Mouse (Mus musculus): ENCODE data around the gene Olfr418. TPM values are rescaled to one million over a fixed set of nuclear protein-coding genes. Genes with fewer than 3 reads are reported as not detected.
"Not testable (repeated sequence)": the region's sequence is repeated elsewhere in the genome, so short reads cannot be mapped to it uniquely, and the experiment has no call there.

The Olfr418 gene
- not detected in 2 replicates for polyA plus RNA-seq (2015; fragmentation: Nextera tagmentation; extraction: Ambion mirVana)

DNA sequence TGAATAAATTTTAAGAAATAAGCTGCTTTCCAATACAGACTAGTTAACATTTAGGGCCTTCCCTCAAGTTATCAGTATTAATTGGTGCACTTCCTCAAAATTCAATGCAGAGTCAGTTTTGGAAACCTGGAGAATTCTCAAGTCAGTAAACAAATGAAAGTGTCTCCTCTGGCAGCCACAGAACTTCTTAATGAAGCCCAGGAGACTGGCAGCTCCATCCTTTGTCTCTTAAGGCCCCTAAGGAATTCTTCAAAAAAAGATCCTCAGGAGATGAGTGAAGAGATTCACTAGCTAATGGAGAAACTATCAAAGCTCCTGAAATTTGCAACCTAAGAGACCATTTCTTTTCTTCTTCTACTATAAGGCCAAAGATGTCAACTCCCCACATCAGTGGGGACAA lies at the start of gene Olfr418:
Olfr418 (plus strand) TSS at position 301 of the 400 bp plus-strand sequence.
- Histone ChIP-seq H3K4me2 (no peak within 1 kb of the TSS), H3K27ac (no peak within 1 kb of the TSS), H3K9me3 (replicated peaks) (no peaks in the 10 kb centered on the region), H3K27me3 (no peaks in the 10 kb centered on the region), H3K9ac (no peak within 1 kb of the TSS), H3K4me1 (no peaks in the 10 kb centered on the region), H3K36me3 (no peaks in the 10 kb centered on the region), H3K4me3 (replicated peaks) (no peak within 1 kb of the TSS)
- ATAC-seq (replicated peaks; ENCODE audit: low FRiP score), result no peak

DNA sequence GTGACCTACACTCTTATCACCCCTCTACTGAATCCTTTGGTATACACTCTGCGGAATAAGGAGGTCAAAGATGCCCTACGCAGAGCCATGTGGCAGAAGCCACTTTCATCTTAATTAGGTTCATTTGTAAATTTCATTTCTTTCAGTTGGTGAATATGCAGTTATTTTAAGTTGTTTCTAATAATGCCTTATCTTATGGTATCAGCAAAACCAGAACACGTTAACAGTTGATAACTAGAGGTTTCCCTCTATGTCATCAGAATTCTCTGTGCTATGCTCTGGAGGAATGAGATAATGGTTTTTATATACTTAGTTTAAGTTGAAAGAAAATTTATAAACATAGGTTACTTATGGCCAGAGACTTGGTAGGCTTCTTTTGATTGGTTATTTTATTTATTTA lies 49.3 kb upstream of the Olfr418 start:
- Histone ChIP-seq H3K27ac (no peak overlapping the region), H3K36me3 (no peaks in the 10 kb centered on the region), H3K27me3 (no peaks in the 10 kb centered on the region), H3K4me3 (replicated peaks) (no peak overlapping the region), H3K9me3 (replicated peaks) (no peaks in the 10 kb centered on the region), H3K4me1 (no peaks in the 10 kb centered on the region), H3K9ac (no peak overlapping the region), H3K4me2 (no peak overlapping the region)
- ATAC-seq (replicated peaks; ENCODE audit: low FRiP score), result no peak
- 92% methylated on average over 3 of the region's 3 CpGs for WGBS

DNA sequence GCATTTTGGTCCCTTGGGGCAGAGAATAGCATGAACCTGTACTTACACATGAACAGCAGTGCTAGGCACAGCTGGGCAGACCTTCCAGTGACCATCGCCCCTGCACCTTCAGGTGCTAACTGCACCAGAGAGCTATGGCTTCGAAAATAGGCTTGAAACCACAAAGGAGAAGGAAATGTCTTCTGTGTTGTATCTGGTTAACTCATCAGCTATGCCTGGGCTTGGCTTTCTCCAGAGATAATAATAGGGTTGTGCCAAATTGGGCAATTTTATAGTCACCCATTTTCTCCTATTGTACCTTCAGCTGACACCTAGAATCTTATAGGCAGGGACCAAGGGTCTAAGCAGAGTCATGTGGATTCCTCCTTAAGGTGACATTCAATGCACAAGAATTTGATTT lies 38.7 kb upstream of the Olfr418 start, which contains the start of gene Fcer1a:
Fcer1a (minus strand) TSS at position 134 of the 400 bp plus-strand sequence.
- 86% methylated on average over 2 of the region's 2 CpGs for WGBS
- Histone ChIP-seq H3K9me3 (replicated peaks) (no peaks in the 10 kb centered on the region), H3K9ac (no peak within 1 kb of the TSS), H3K4me3 (replicated peaks) (no peak within 1 kb of the TSS), H3K27me3 (no peaks in the 10 kb centered on the region), H3K27ac (no peak within 1 kb of the TSS), H3K36me3 (no peaks in the 10 kb centered on the region), H3K4me1 (no peaks in the 10 kb centered on the region), H3K4me2 (no peak within 1 kb of the TSS)
- no peak for ATAC-seq (replicated peaks; ENCODE audit: low FRiP score)

DNA sequence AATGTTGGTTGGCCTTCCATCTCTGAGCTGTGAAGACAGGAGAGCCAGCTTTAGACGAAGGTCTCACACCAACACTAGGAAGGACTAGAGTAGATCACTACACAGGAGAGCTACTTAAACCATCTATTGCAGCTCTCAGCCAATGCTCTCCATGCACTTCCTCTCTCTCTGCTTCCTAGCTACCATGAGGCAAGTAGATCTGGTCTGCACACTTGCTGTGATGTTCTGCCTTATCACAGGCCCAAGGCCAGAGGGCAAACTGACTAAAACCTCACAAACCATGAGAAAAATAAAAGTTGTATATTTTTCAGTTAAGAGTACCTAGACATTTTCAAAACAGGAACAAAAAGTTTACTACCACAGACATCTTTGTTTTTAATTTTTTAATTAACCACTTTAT lies 28.8 kb upstream of the Olfr418 start:
- not testable (repeated sequence) for H3K4me2 ChIP-seq; H3K4me3 ChIP-seq (replicated peaks); ATAC-seq (replicated peaks; ENCODE audit: low FRiP score); H3K9ac ChIP-seq; H3K27ac ChIP-seq; H3K36me3 ChIP-seq; H3K27me3 ChIP-seq; H3K4me1 ChIP-seq; H3K9me3 ChIP-seq (replicated peaks)
- 79% methylated on average over 1 of the region's 1 CpGs for WGBS

DNA sequence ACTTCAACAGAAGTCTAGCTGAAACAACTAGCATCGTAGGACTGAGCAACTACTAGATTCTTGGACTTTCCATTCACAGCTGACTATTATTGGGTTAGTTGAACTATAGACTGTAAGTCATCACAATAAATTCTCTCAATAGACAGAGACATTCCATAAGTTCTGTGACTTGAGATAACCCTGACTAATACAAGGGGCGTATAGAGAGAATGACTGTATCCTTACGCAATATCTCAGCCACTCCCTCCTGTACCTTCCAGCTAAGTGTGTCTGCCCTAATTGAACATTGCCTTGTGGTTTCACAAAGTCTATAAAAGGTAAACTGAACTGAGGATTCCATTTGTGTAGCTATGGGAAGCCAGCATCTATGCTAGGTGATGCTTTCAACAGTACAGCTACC lies 15.9 kb upstream of the Olfr418 start:
- Histone ChIP-seq H3K4me1 (no peaks in the 10 kb centered on the region), H3K9me3 (replicated peaks) (no peaks in the 10 kb centered on the region), H3K27ac (no peak overlapping the region), H3K4me3 (replicated peaks) (no peak overlapping the region), H3K4me2 (no peak overlapping the region), H3K9ac (no peak overlapping the region), H3K27me3 (no peaks in the 10 kb centered on the region), H3K36me3 (no peaks in the 10 kb centered on the region)
- ATAC-seq (replicated peaks; ENCODE audit: low FRiP score), result no peak
- whole genome bisulfite sequencing, result 83% methylated on average over 3 of the region's 3 CpGs

DNA sequence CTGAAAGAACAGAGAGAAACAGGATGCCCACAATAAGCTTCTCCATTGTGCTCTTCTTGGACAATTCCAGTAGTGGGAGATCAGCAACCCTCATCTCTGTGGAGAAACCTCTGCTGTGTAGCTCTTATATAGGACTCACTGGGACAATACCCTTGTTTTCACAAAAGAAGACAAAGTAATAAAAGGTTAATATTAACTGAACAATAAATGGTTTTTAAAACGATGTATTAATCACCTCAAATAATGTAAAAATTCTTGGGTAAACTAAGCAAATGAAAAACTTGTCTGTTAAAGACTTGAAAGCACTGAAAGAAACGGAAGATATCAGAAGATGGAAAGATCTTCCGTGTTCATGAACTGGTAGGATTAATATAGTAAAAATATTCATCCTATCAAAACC lies 11.9 kb downstream of the Olfr418 start, which contains the start of gene Mptx2:
Mptx2 (minus strand) TSS at position 101 of the 400 bp plus-strand sequence.
- Histone ChIP-seq H3K27me3 (no peaks in the 10 kb centered on the region), H3K4me1 (no peaks in the 10 kb centered on the region), H3K36me3 (no peaks in the 10 kb centered on the region), H3K4me3 (replicated peaks) (no peak within 1 kb of the TSS), H3K27ac (no peak within 1 kb of the TSS), H3K9ac (no peak within 1 kb of the TSS), H3K9me3 (replicated peaks) (no peaks in the 10 kb centered on the region), H3K4me2 (no peak within 1 kb of the TSS)
- ATAC-seq (replicated peaks; ENCODE audit: low FRiP score), result no peak
- 83% methylated on average over 3 of the region's 3 CpGs for WGBS

DNA sequence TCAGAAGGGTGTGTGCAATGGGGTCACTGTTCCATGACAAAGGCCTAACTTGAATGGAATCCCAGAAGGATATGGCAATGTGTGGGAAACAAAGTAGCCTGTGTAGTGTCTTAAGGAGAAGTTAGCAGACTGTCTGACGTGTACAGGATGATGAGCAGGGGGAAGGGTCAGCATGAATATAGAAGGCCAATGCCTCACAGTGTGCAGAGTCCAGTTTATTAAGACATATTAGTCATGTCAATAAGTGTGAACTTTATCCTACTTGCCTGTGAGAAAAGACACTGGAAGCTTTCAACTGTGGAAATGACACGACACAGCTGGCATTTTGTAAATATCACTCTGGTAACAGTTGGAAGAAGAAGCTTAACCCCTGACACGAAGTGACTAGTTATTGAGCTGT lies 37.0 kb downstream of the Olfr418 start:
- H3K4me2 ChIP-seq; H3K27ac ChIP-seq; H3K4me3 ChIP-seq (replicated peaks); H3K9ac ChIP-seq; H3K27me3 ChIP-seq; H3K4me1 ChIP-seq; ATAC-seq (replicated peaks; ENCODE audit: low FRiP score); H3K9me3 ChIP-seq (replicated peaks); H3K36me3 ChIP-seq: not testable (repeated sequence)
- WGBS, result 45% methylated on average over 3 of the region's 3 CpGs

DNA sequence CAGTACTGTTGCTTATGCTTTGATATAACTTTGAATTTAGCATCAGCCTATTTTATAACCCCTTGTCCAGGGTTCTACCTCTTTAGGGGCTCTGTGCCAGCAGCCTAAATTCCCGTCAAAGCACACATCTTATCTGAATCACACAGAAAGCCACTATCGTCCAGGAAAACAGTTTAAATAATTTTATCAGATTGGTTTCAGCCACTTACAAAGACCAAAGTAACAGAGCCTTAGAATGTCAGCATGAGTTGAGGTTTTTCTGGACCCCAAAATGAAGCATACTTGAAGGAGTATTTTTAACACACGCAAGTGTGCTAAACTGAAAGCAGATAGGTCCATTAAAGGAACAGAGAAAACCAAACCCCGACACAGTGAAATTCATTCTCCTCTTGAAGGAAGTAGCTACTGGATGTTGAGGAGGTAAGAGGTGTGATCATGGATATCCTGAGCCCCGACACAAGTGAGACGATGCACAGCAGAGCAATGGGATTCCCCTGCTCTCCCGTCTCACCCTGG lies 47.8 kb downstream of the Olfr418 start:
- H3K4me3 ChIP-seq (replicated peaks); H3K36me3 ChIP-seq; ATAC-seq (replicated peaks; ENCODE audit: low FRiP score); H3K27ac ChIP-seq; H3K4me2 ChIP-seq; H3K9me3 ChIP-seq (replicated peaks); H3K27me3 ChIP-seq; H3K9ac ChIP-seq; H3K4me1 ChIP-seq: not testable (repeated sequence)
- 82% methylated on average over 7 of the region's 7 CpGs for WGBS

DNA sequence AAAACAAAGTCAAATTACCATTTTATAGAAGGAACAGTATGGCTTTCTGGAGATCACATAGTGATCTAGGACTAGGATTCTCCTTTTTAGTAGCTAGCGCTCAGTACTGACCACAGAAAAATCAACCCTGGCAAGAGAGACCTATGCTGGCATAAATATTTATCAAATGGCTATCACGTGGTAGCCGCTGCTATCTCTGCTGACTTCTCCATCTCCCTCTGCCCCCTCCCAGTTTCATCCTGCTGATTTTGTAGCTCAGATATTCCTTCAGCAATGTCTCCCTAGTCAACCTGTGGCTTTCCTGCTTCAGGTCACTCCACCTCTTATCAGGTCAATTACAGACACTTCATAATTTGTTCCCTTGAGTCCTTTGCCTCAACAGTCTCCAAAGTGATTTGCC lies 49.9 kb downstream of the Olfr418 start:
- H3K27me3 ChIP-seq, result no peaks in the 10 kb centered on the region
- no peaks in the 10 kb centered on the region for H3K4me1 ChIP-seq
- H3K9me3 ChIP-seq (replicated peaks), result no peaks in the 10 kb centered on the region
- 83% methylated on average over 3 of the region's 3 CpGs for WGBS
- no peaks in the 10 kb centered on the region for H3K36me3 ChIP-seq
- no peak for ATAC-seq (replicated peaks; ENCODE audit: low FRiP score)
- no peak overlapping the region for H3K4me3 ChIP-seq (replicated peaks)
- H3K27ac ChIP-seq, result no peak overlapping the region
- no peak overlapping the region for H3K9ac ChIP-seq
- no peak overlapping the region for H3K4me2 ChIP-seq

DNA sequence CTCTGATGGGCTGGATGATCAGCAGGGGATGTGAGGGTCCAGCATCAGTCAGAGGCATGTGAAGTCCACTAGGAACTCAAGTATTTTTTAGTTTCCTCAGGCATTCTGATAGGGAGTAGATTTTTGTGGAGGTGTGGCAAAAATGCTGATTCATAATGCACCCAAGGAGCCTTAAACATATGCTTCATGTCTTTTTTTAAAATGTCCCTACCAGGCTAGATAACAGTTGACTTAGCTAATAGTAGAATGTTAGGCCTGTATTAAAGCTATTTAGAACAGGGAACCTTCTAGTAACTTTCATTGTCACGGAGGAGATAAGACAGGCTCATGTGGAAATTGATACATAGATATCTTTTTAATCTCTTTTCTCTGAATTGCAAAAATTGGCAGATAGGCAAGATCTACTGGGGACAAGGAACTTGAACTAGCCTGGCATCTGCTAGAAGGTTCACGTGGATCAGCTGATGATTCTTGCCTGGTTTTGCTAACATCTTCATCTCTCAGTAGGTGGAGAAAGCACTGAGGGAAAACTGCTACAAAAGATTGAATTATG lies 52.2 kb downstream of the Olfr418 start:
- H3K4me3 ChIP-seq (replicated peaks), result no peak overlapping the region
- no peaks in the 10 kb centered on the region for H3K27me3 ChIP-seq
- H3K9me3 ChIP-seq (replicated peaks), result no peaks in the 10 kb centered on the region
- no peaks in the 10 kb centered on the region for H3K4me1 ChIP-seq
- H3K27ac ChIP-seq, result no peak overlapping the region
- H3K4me2 ChIP-seq, result no peak overlapping the region
- no peaks in the 10 kb centered on the region for H3K36me3 ChIP-seq
- H3K9ac ChIP-seq, result no peak overlapping the region
- ATAC-seq (replicated peaks; ENCODE audit: low FRiP score), result no peak
- WGBS, result 91% methylated on average over 2 of the region's 2 CpGs

DNA sequence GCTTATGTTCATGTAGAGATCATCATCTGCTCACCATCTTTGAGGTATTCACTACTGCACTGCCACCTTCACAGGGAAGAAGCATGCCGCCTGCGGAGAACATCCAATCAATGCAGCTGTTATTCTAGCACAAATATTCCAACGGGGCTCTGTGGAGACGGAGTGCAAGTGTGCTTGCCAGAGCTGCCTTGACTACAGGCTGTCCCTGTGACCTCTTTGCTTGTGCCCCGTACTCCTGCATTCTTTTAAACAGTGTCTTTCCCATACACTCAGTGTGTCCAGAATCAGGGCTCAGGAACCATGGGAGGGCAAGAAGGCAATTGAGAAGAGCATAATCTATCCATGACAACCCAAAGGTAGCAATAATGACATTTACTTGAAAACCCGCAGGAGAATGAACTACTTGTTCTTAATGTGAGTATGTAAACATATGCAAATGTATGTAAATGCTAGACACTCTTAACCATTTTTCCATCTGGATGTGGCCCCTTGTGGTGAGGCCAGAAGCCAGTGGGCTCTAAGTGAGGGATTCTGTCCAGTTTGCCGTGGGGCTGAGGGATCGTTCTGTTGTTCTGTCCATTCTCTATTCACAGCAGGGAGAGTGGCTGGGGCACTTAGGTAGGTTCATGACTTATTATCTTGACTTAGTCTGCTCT lies 55.9 kb downstream of the Olfr418 start:
- Histone ChIP-seq H3K9me3 (replicated peaks) (no peaks in the 10 kb centered on the region), H3K36me3 (no peaks in the 10 kb centered on the region), H3K27ac (no peak overlapping the region), H3K27me3 (no peaks in the 10 kb centered on the region), H3K4me1 (no peaks in the 10 kb centered on the region), H3K9ac (no peak overlapping the region), H3K4me3 (replicated peaks) (no peak overlapping the region), H3K4me2 (no peak overlapping the region)
- no peak for ATAC-seq (replicated peaks; ENCODE audit: low FRiP score)
- WGBS, result 77% methylated on average over 8 of the region's 8 CpGs

DNA sequence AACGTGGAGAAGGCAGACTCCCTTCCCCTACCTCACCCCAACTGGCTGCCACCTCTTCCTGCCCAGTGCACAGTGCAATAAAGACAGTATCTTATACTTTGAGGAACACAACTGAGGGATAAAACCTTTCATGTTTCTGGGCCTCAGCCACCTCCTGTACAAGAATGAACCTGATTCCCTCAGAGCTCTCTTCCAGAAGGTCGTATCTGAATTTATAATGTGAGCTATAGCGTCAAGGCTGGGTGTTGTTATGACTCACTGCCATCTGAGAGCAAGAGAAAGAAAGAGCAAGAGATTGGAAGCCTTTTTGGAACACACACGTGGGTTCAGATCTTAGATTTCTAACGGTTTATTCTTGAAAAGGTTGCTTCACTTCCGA lies 56.4 kb downstream of the Olfr418 start:
- Histone ChIP-seq H3K4me2 (no peak overlapping the region), H3K9me3 (replicated peaks) (no peaks in the 10 kb centered on the region), H3K4me3 (replicated peaks) (no peak overlapping the region), H3K9ac (no peak overlapping the region), H3K27me3 (no peaks in the 10 kb centered on the region), H3K36me3 (no peaks in the 10 kb centered on the region), H3K27ac (no peak overlapping the region), H3K4me1 (no peaks in the 10 kb centered on the region)
- ATAC-seq (replicated peaks; ENCODE audit: low FRiP score), result no peak
- 66% methylated on average over 6 of the region's 6 CpGs for WGBS
